Mouse (Mus musculus): ENCODE data around the gene Spock1.

GRCm38 (mm10) chr13:57944434-57944833 lies 36.3 kb upstream of the Spock1 start:
- no peak for TF ChIP-seq GATA1 (IDR thresholded peaks at IDR 0.05; ENCODE audit: low read length)
- no peak for TF ChIP-seq TAL1 (IDR thresholded peaks at IDR 0.05; ENCODE audit: low read length)

Data from erythroblast, embryonic 14.5 days (primary cell).